ENCODE assay signal across 15 mouse cellular contexts in the genomic region with DNA sequence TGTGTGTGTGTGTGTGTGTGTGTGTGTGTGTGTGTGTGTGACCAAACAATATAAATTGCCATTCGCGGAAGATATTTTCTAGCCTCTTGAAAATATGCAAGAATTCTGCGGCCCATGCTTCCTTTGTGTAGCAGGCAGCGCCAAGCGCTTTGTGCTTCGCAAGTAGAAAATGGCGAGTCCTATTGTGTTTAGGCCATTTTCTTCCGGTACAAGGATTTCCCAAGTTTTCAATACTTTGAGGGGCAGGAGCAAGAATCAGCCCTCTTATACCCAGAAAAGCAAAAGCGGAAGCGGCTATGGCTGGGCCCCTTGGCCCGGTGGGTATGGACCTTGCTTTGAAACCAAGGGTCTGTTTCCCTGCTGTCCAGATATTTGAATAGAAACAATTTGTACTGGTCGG.
DNase-seq lines count a peak whose midpoint lies in the region; ATAC-seq lines count a peak whose summit lies in the region.
"Had no signal": no experiment of that assay in that cellular context is flagged by ENCODE, and none has a peak within 500 bp of the region (broad histone marks: within the 10 kb centered on the region; RNA-seq: fewer than 3 reads in every experiment).

No protein-coding gene starts in this region.

- peaks cover 29% of the 10 kb centered on the region for H3K4me1 ChIP-seq in heart, embryonic 13.5 days
- peaks cover 19% of the 10 kb centered on the region for H3K4me1 ChIP-seq in embryonic facial prominence, embryonic 12.5 days
- H3K4me1 ChIP-seq in hindbrain, embryonic 14.5 days (replicated peaks; ENCODE audit: control insufficient read depth, insufficient read depth, low read length): peaks cover 17% of the 10 kb centered on the region
- H3K4me1 ChIP-seq in neural tube, embryonic 14.5 days (ENCODE audit: control insufficient read depth, insufficient read depth, low read length): peaks cover 11% of the 10 kb centered on the region
- peaks cover 30% of the 10 kb centered on the region for H3K4me1 ChIP-seq in heart, embryonic 12.5 days (replicated peaks)

- 4% methylated on average over 12 of the region's 12 CpGs for WGBS in heart, embryonic 13.5 days
- under 1% methylated on average over 12 of the region's 12 CpGs for WGBS in embryonic facial prominence, embryonic 12.5 days
- under 1% methylated on average over 12 of the region's 12 CpGs for WGBS in hindbrain, embryonic 14.5 days
- 1% methylated on average over 12 of the region's 12 CpGs for WGBS in neural tube, embryonic 14.5 days
- 3% methylated on average over 12 of the region's 12 CpGs for WGBS in heart, embryonic 12.5 days

- H3K27me3 ChIP-seq in heart, embryonic 13.5 days (replicated peaks): peaks cover 96% of the 10 kb centered on the region
- peaks cover 94% of the 10 kb centered on the region for H3K27me3 ChIP-seq in embryonic facial prominence, embryonic 12.5 days
- H3K27me3 ChIP-seq in hindbrain, embryonic 14.5 days (ENCODE audit: control insufficient read depth, insufficient read depth, low read length): no peaks in the 10 kb centered on the region
- no peaks in the 10 kb centered on the region; the same call in 1 of the 2 replicates for H3K27me3 ChIP-seq in neural tube, embryonic 14.5 days (ENCODE audit: control insufficient read depth, insufficient read depth, low read length)
- peaks cover 91% of the 10 kb centered on the region for H3K27me3 ChIP-seq in heart, embryonic 12.5 days (replicated peaks)

- H3K4me2 ChIP-seq in heart, embryonic 13.5 days: 0 out of 2 replicates have a peak overlapping the region, but pooled peaks have one; percentile 3
- no peak overlapping the region for H3K4me2 ChIP-seq in embryonic facial prominence, embryonic 12.5 days (replicated peaks)
- peak overlapping the region; percentile 42 for H3K4me2 ChIP-seq in hindbrain, embryonic 14.5 days (replicated peaks)
- peak overlapping the region; percentile 30; the same call in 1 of the 2 replicates for H3K4me2 ChIP-seq in neural tube, embryonic 14.5 days (ENCODE audit: low read depth, low read length)
- H3K4me2 ChIP-seq in heart, embryonic 12.5 days: no peak overlapping the region

- no peak overlapping the region for H3K9ac ChIP-seq in heart, embryonic 13.5 days
- no peak overlapping the region for H3K9ac ChIP-seq in embryonic facial prominence, embryonic 12.5 days
- peak overlapping the region; percentile 99 for H3K9ac ChIP-seq in hindbrain, embryonic 14.5 days
- peak overlapping the region; percentile 99 for H3K9ac ChIP-seq in neural tube, embryonic 14.5 days (replicated peaks; ENCODE audit: low read depth, low read length)
- H3K9ac ChIP-seq in heart, embryonic 12.5 days: no peak overlapping the region

- H3K36me3 ChIP-seq in heart, embryonic 13.5 days: no peaks in the 10 kb centered on the region
- H3K36me3 ChIP-seq in embryonic facial prominence, embryonic 12.5 days: no peaks in the 10 kb centered on the region
- peaks cover 15% of the 10 kb centered on the region for H3K36me3 ChIP-seq in hindbrain, embryonic 14.5 days (replicated peaks; ENCODE audit: control insufficient read depth, insufficient read depth)
- H3K36me3 ChIP-seq in neural tube, embryonic 14.5 days (ENCODE audit: control insufficient read depth, insufficient read depth, low read length): peaks cover 11% of the 10 kb centered on the region
- no peaks in the 10 kb centered on the region for H3K36me3 ChIP-seq in heart, embryonic 12.5 days

- H3K27ac ChIP-seq in heart, embryonic 13.5 days (replicated peaks): no peak overlapping the region
- H3K27ac ChIP-seq in embryonic facial prominence, embryonic 12.5 days: 0 out of 2 replicates have a peak overlapping the region, but pooled peaks have one; percentile 7
- peak overlapping the region; percentile 100 for H3K27ac ChIP-seq in hindbrain, embryonic 14.5 days
- peak overlapping the region; percentile 100 for H3K27ac ChIP-seq in neural tube, embryonic 14.5 days (ENCODE audit: low read depth, low read length)
- no peak overlapping the region for H3K27ac ChIP-seq in heart, embryonic 12.5 days (ENCODE audit: poor library complexity, severe bottlenecking)
- H3K27ac ChIP-seq: gastrocnemius, adult 2 months had no signal

- no peak for DNase-seq in heart, adult 9 months (ENCODE audit: low spot score in 2 of 2)
- no peak for DNase-seq in hindbrain, embryonic 14.5 days (ENCODE audit: low spot score)
- no peak for DNase-seq in spleen, postnatal 36 days (ENCODE audit: low spot score in 2 of 2)
- DNase-seq in heart, postnatal 4 days: no peak
- DNase-seq: adrenal gland, adult 8-10 months; B cell, adult 2 months; gastrocnemius, adult 2 months; kidney, adult 9 months; layer of hippocampus, postnatal 36 days; lung, postnatal 36 days; thymus, postnatal 4 days had no signal

- H3K9me3 ChIP-seq in heart, embryonic 13.5 days: no peaks in the 10 kb centered on the region
- no peaks in the 10 kb centered on the region for H3K9me3 ChIP-seq in embryonic facial prominence, embryonic 12.5 days
- no peaks in the 10 kb centered on the region for H3K9me3 ChIP-seq in hindbrain, embryonic 14.5 days (ENCODE audit: control insufficient read depth, low read length)
- H3K9me3 ChIP-seq in neural tube, embryonic 14.5 days (ENCODE audit: control insufficient read depth, low read length): no peaks in the 10 kb centered on the region
- H3K9me3 ChIP-seq in heart, embryonic 12.5 days (replicated peaks): no peaks in the 10 kb centered on the region

- H3K4me3 ChIP-seq in heart, embryonic 13.5 days: 0 out of 2 replicates have a peak overlapping the region, but pooled peaks have one; percentile 3
- H3K4me3 ChIP-seq in embryonic facial prominence, embryonic 12.5 days: peak overlapping the region; percentile 22
- H3K4me3 ChIP-seq in hindbrain, embryonic 14.5 days (replicated peaks; ENCODE audit: low read length): peak overlapping the region; percentile 75
- peak overlapping the region; percentile 72 for H3K4me3 ChIP-seq in neural tube, embryonic 14.5 days (ENCODE audit: low read depth, low read length)
- H3K4me3 ChIP-seq in heart, embryonic 12.5 days: no peak overlapping the region
- H3K4me3 ChIP-seq: gastrocnemius, adult 2 months had no signal

- no peak for ATAC-seq in heart, embryonic 13.5 days (ENCODE audit: extremely low read depth, insufficient number of reproducible peaks, low FRiP score, low TSS enrichment)
- no peak for ATAC-seq in embryonic facial prominence, embryonic 12.5 days (ENCODE audit: insufficient number of reproducible peaks, insufficient read depth, low FRiP score, low TSS enrichment)
- no peak for ATAC-seq in hindbrain, embryonic 14.5 days (ENCODE audit: low FRiP score)
- no peak for ATAC-seq in neural tube, embryonic 14.5 days (ENCODE audit: low read depth)
- ATAC-seq in heart, embryonic 12.5 days (ENCODE audit: insufficient number of reproducible peaks, low FRiP score): no peak

Comparison
In these comparisons a context has a peak if more than half of its experiments do, and no peak if none do; other contexts are left out.
1. H3K4me2 ChIP-seq: peak in heart, embryonic 13.5 days (single experiment), hindbrain, embryonic 14.5 days (single experiment) and neural tube, embryonic 14.5 days (single experiment); none in embryonic facial prominence, embryonic 12.5 days (single experiment) and heart, embryonic 12.5 days (single experiment).
2. H3K27ac ChIP-seq: peak in embryonic facial prominence, embryonic 12.5 days (single experiment), hindbrain, embryonic 14.5 days (single experiment) and neural tube, embryonic 14.5 days (single experiment); none in heart, embryonic 13.5 days (single experiment) and heart, embryonic 12.5 days (single experiment).
3. H3K9ac ChIP-seq: peak in hindbrain, embryonic 14.5 days (single experiment) and neural tube, embryonic 14.5 days (single experiment); none in heart, embryonic 13.5 days (single experiment), embryonic facial prominence, embryonic 12.5 days (single experiment) and heart, embryonic 12.5 days (single experiment).